Mouse (Mus musculus): Measurements from ENCODE around the gene Atf6. TPM values are rescaled to one million over a fixed set of nuclear protein-coding genes. Genes with fewer than 3 reads are reported as not detected.

The Atf6 gene
- polyA plus RNA-seq, 1 experiment from 2014 or later, result 7.5 TPM

DNA sequence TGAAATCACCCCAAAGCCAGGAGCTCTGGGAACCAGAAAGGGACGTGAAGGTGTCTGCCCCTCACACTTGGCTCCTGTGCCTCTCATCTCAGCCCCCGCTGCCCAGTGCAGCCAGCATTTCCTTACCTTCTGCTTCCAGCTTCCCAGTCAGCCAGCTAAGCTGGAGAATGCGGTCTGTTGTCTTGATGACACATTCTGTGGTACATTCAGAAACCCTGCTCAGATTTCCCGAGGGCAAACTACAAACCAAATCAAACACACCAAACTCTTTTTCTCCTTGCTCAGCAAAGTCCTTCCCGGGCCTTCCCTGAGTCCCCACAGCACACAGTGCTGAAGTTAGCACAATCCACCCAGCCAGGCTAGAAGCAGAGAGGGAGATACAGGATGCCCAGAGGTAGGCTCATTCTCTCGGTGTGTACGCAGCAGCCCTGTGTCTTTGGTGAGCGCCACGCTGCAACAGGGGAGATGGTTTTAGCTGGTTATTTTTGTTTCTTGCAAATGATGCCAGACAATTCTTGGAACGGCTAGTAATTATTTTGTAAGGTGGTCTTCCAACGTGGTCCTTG, 202.9 kb downstream of the Atf6 start:
- Histone ChIP-seq H3K4me3 (ENCODE audit: low read depth, low read length) (no peak overlapping the region), H3K27me3 (replicated peaks; ENCODE audit: control insufficient read depth, insufficient read depth, low read length) (no peaks in the 10 kb centered on the region), H3K9me3 (replicated peaks; ENCODE audit: control insufficient read depth, low read length) (no peaks in the 10 kb centered on the region), H3K36me3 (ENCODE audit: control insufficient read depth, insufficient read depth, low read length) (peaks cover 26% of the 10 kb centered on the region), H3K27ac (ENCODE audit: low read depth, low read length) (no peak overlapping the region), H3K4me2 (ENCODE audit: low read length) (no peak overlapping the region), H3K4me1 (ENCODE audit: control insufficient read depth, insufficient read depth, low read length) (no peaks in the 10 kb centered on the region), H3K9ac (ENCODE audit: low read length) (no peak overlapping the region)
- DNase-seq (ENCODE audit: low spot score) (no peak), ATAC-seq (no peak)
- 86% methylated on average over 11 of the region's 11 CpGs for WGBS

DNA sequence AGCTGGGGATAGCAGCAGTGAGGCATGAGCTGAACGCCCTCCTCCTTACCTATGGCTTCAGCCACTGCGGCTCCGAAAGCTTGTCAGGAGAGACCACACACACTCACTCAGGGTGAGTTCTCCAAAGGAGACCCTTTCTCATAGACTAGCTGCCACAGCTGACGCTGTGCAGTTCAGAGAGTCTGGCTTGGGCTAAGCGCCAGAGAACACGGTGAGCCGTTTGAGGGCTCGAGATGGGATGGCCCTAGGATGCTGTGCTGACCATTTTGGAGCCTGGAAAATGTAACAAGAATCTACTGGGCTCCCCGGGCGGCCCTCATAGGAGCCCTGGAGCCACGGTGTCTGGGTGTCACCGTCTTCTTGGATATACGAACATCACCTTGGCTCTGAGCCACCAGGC, 208.3 kb downstream of the Atf6 start:
- H3K4me2 ChIP-seq (ENCODE audit: low read length), result no peak overlapping the region
- H3K9me3 ChIP-seq (replicated peaks; ENCODE audit: control insufficient read depth, low read length), result no peaks in the 10 kb centered on the region
- no peak overlapping the region for H3K4me3 ChIP-seq (ENCODE audit: low read depth, low read length)
- DNase-seq (ENCODE audit: low spot score) (no peak), ATAC-seq (no peak)
- H3K27me3 ChIP-seq (replicated peaks; ENCODE audit: control insufficient read depth, insufficient read depth, low read length), result no peaks in the 10 kb centered on the region
- H3K9ac ChIP-seq (ENCODE audit: low read length), result no peak overlapping the region
- peaks cover 14% of the 10 kb centered on the region for H3K36me3 ChIP-seq (ENCODE audit: control insufficient read depth, insufficient read depth, low read length)
- no peak overlapping the region for H3K27ac ChIP-seq (ENCODE audit: low read depth, low read length)
- 88% methylated on average over 13 of the region's 13 CpGs for WGBS
- H3K4me1 ChIP-seq (ENCODE audit: control insufficient read depth, insufficient read depth, low read length), result peaks cover 8% of the 10 kb centered on the region; the same call in 1 of the 2 replicates

DNA sequence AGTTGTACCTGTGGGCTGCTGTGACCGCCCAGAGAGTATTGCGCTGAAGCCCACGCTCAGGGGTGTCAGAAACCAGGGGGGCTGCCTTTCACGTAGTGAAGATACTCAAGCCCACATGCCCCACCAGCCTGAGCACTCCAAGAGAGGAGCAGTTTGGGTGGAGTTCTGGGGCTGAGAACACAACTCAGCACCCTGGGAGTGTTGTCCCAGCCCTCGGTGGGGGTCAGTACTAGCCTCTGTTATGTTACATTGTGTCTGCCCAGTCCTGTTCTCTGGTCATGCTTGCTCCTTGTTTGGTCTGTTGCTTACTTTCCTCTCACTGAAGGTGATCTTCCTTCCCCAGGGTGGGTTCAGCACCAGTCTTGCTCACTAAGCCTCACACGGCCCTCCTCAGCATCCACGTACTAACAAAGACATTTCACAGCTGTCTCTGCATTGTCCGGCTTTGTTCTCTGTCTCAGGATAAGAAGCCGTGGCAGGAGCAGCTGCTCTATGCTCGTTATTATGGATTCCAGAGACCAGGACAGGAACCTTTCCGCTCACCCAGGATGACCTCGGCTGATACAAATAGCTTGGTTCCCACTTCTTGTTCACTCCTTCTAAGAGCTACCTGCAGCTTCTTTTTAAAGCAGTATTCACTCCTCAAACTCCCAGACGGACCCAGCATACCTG, 209.8 kb downstream of the Atf6 start:
- ATAC-seq (no peak), DNase-seq (ENCODE audit: low spot score) (no peak)
- 55% methylated on average over 13 of the region's 13 CpGs for WGBS
- Histone ChIP-seq H3K36me3 (ENCODE audit: control insufficient read depth, insufficient read depth, low read length) (peaks cover 7% of the 10 kb centered on the region), H3K9me3 (replicated peaks; ENCODE audit: control insufficient read depth, low read length) (no peaks in the 10 kb centered on the region), H3K27me3 (replicated peaks; ENCODE audit: control insufficient read depth, insufficient read depth, low read length) (no peaks in the 10 kb centered on the region), H3K27ac (ENCODE audit: low read depth, low read length) (no peak overlapping the region), H3K9ac (ENCODE audit: low read length) (no peak overlapping the region), H3K4me1 (ENCODE audit: control insufficient read depth, insufficient read depth, low read length) (peaks cover 8% of the 10 kb centered on the region; the same call in 1 of the 2 replicates), H3K4me2 (ENCODE audit: low read length) (no peak overlapping the region), H3K4me3 (ENCODE audit: low read depth, low read length) (no peak overlapping the region)

DNA sequence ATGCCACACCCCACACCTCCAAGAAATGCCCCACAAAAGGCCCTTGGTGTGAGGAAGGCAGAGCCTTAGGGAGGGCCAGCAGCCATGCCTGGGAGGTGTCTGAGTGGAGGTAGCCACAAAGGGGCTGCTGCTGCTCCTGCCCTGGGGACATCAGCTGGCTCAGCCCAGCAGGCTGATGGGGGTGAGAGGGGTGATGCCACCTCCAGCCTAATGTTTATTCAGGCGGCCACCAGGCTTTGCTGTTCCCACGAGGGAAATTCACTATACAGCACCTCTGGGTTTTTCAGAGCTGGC, 210.4 kb downstream of the Atf6 start:
- DNase-seq (ENCODE audit: low spot score) (no peak), ATAC-seq (no peak)
- no peaks in the 10 kb centered on the region for H3K27me3 ChIP-seq (replicated peaks; ENCODE audit: control insufficient read depth, insufficient read depth, low read length)
- 0 out of 2 replicates have a peak overlapping the region, but pooled peaks have one; percentile 18 for H3K27ac ChIP-seq (ENCODE audit: low read depth, low read length)
- H3K4me1 ChIP-seq (ENCODE audit: control insufficient read depth, insufficient read depth, low read length), result peaks cover 8% of the 10 kb centered on the region; the same call in 1 of the 2 replicates
- H3K9ac ChIP-seq (ENCODE audit: low read length), result no peak overlapping the region
- H3K4me2 ChIP-seq (ENCODE audit: low read length), result no peak overlapping the region
- 0 out of 2 replicates have a peak, but pooled peaks cover under 1% of the 10 kb centered on the region for H3K36me3 ChIP-seq (ENCODE audit: control insufficient read depth, insufficient read depth, low read length)
- H3K9me3 ChIP-seq (replicated peaks; ENCODE audit: control insufficient read depth, low read length), result no peaks in the 10 kb centered on the region
- 37% methylated on average over 2 of the region's 2 CpGs for WGBS
- no peak overlapping the region for H3K4me3 ChIP-seq (ENCODE audit: low read depth, low read length)

DNA sequence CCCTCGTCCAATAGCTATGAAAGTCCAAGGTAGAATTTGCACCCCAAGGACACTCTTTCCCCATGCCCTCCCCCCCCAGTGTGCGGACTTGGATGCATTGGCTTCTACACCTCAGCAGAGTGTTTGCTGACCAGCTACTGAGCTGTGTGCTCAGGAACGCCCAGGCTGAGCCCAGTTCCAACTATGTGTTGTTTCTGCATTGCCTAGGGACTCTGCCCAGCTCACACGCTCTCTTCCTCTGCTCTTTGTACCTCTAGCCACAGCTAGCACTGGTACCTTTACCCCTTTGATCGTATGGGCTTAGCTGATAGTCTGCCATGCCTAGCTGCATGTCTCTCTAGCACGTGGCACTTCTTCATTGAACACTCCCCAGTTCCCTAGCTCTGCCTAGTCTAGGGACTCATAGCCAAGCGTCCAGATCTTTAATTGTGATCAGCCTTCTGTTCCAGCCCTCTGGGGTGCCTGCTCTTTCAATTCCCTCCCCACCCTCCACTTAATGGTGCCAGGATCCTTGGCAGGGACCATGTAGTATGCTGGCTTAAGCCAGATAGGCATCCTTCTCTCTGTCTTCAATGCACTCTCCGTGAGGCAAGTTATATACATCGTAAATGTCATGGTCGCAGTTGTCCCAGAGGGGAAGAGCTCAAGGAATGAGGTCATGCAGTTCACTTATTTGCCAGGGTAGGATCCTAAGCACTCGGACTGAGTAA, 210.9 kb downstream of the Atf6 start:
- no peak overlapping the region for H3K4me3 ChIP-seq (ENCODE audit: low read depth, low read length)
- no peak for DNase-seq (ENCODE audit: low spot score)
- no peak overlapping the region for H3K9ac ChIP-seq (ENCODE audit: low read length)
- H3K27me3 ChIP-seq (replicated peaks; ENCODE audit: control insufficient read depth, insufficient read depth, low read length), result no peaks in the 10 kb centered on the region
- H3K4me2 ChIP-seq (ENCODE audit: low read length), result no peak overlapping the region
- H3K27ac ChIP-seq (ENCODE audit: low read depth, low read length), result 0 out of 2 replicates have a peak overlapping the region, but pooled peaks have one; percentile 46
- WGBS, result 76% methylated on average over 11 of the region's 11 CpGs
- no peaks in the 10 kb centered on the region for H3K9me3 ChIP-seq (replicated peaks; ENCODE audit: control insufficient read depth, low read length)
- ATAC-seq, result peak; percentile 35; the same call in 1 of the 2 replicates
- no peaks in the 10 kb centered on the region for H3K36me3 ChIP-seq (ENCODE audit: control insufficient read depth, insufficient read depth, low read length)
- peaks cover 8% of the 10 kb centered on the region; the same call in 1 of the 2 replicates for H3K4me1 ChIP-seq (ENCODE audit: control insufficient read depth, insufficient read depth, low read length)

DNA sequence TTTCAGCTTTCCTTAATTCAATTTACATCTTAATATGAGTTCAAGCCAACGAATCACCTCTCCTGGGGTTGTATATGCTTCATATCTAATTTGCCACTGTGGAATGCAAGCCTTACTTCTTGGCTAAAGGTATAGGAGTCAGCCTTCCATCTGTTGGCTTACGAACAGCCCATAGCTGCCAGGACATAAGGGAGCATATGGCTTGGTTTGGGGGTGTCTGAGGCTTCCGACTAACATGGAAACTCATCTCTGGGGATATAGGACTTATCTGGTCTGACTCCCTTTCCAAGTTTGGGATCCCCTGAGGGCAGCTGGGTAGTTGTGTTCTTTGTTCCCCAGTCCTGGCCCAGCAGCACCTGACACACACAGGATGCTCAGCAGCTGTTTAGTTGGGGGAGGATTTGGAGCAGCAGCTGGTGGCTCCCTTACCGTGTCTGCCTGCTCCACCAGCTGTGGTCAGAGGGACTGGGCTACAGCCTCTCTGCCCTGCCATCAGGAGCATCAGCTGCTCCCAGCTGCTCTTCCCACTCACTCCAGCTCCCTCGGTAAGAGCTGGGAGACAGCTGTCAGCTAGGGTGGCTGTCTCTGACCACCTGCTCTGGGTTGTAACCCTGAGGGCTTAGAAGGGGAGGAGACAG, 212.2 kb downstream of the Atf6 start:
- ATAC-seq (peak; percentile 51), DNase-seq (ENCODE audit: low spot score) (peak; percentile 56)
- peak overlapping the region; percentile 46; the same call in 1 of the 2 replicates for H3K27ac ChIP-seq (ENCODE audit: low read depth, low read length)
- WGBS, result 63% methylated on average over 5 of the region's 5 CpGs
- H3K9ac ChIP-seq (ENCODE audit: low read length), result no peak overlapping the region
- H3K4me2 ChIP-seq (ENCODE audit: low read length), result no peak overlapping the region
- no peaks in the 10 kb centered on the region for H3K9me3 ChIP-seq (replicated peaks; ENCODE audit: control insufficient read depth, low read length)
- H3K27me3 ChIP-seq (replicated peaks; ENCODE audit: control insufficient read depth, insufficient read depth, low read length), result no peaks in the 10 kb centered on the region
- no peak overlapping the region for H3K4me3 ChIP-seq (ENCODE audit: low read depth, low read length)
- no peaks in the 10 kb centered on the region for H3K36me3 ChIP-seq (ENCODE audit: control insufficient read depth, insufficient read depth, low read length)
- peaks cover 8% of the 10 kb centered on the region; the same call in 1 of the 2 replicates for H3K4me1 ChIP-seq (ENCODE audit: control insufficient read depth, insufficient read depth, low read length)

Other genes with a start within 250 kb of the Atf6 start
- gene Olfml2b, start 223.2 kb downstream of the Atf6 start, polyA plus RNA-seq (2014; fragmentation: Nextera tagmentation; extraction: Ambion mirVana), result 9.7 and 10.7 TPM in 2 replicates
- gene Gm26620, start 17.3 kb upstream of the Atf6 start, polyA plus RNA-seq (2014; fragmentation: Nextera tagmentation; extraction: Ambion mirVana), result 0.29 and 0.64 TPM in 2 replicates
- gene Dusp12, start 17.8 kb upstream of the Atf6 start, polyA plus RNA-seq (2014; fragmentation: Nextera tagmentation; extraction: Ambion mirVana), result 36.8 and 39.7 TPM in 2 replicates
- gene Fcrlb, start 45.2 kb upstream of the Atf6 start, polyA plus RNA-seq (2014; fragmentation: Nextera tagmentation; extraction: Ambion mirVana), result not detected in 2 replicates
- gene Fcrla, start 59.8 kb upstream of the Atf6 start, polyA plus RNA-seq (2014; fragmentation: Nextera tagmentation; extraction: Ambion mirVana), result not detected in 2 replicates
- 0.52 and 1.5 TPM in 2 replicates for gene Fcgr2b, start 108.8 kb upstream of the Atf6 start, polyA plus RNA-seq (2014; fragmentation: Nextera tagmentation; extraction: Ambion mirVana)
- gene Fcgr4, start 151.1 kb upstream of the Atf6 start, polyA plus RNA-seq (2014; fragmentation: Nextera tagmentation; extraction: Ambion mirVana), result 0.41 and 0.50 TPM in 2 replicates
- gene Fcgr3, start 197.2 kb upstream of the Atf6 start, polyA plus RNA-seq (2014; fragmentation: Nextera tagmentation; extraction: Ambion mirVana), result 8.3 and 11.5 TPM in 2 replicates
- 7.2 and 8.8 TPM in 2 replicates for gene Cfap126, start 246.1 kb upstream of the Atf6 start, polyA plus RNA-seq (2014; fragmentation: Nextera tagmentation; extraction: Ambion mirVana)